Mouse (Mus musculus): ENCODE results near the gene Gpr88. TPM values are rescaled to one million over a fixed set of nuclear protein-coding genes. Genes with fewer than 3 reads are reported as not detected.

Gpr88 gene
- total and polyA plus RNA-seq, 3 experiments: 0.16 TPM; not detected in 2

GRCm38 (mm10) chr3:116271679-116272078 is 18.4 kb upstream of the Gpr88 start:
- TF ChIP-seq GATA1 (IDR thresholded peaks at IDR 0.05; ENCODE audit: borderline replicate concordance, low read length) (no peak), POLR2AphosphoS5 (IDR thresholded peaks at IDR 0.05; ENCODE audit: insufficient replicate concordance, low read depth, low read length) (no peak), TAL1 (conservative IDR thresholded peaks at IDR 0.05; ENCODE audit: low read depth, low read length) (no peak), GATA2 (IDR thresholded peaks at IDR 0.05; ENCODE audit: borderline replicate concordance, low read depth, low read length) (no peak), CTCF (IDR thresholded peaks at IDR 0.05; ENCODE audit: low read depth, low read length) (no peak)
- Histone ChIP-seq H3K27me3 (ENCODE audit: insufficient read depth, low read length) (no peaks in the 10 kb centered on the region), H3K36me3 (replicated peaks) (peaks cover 14% of the 10 kb centered on the region), H3K4me3 (ENCODE audit: low read depth, low read length) (no peak overlapping the region), H3K9me3 (replicated peaks) (no peaks in the 10 kb centered on the region), H3K4me1 (ENCODE audit: insufficient read depth, low read depth, low read length) (no peaks in the 10 kb centered on the region)
- ATAC-seq (ENCODE audit: extremely low read depth, insufficient number of reproducible peaks, low FRiP score, poor library complexity, severe bottlenecking) (no peak), DNase-seq (ENCODE audit: low spot score) (no peak)

- DNase-seq (ENCODE audit: low spot score) (no peak), ATAC-seq (ENCODE audit: extremely low read depth, insufficient number of reproducible peaks, low FRiP score, poor library complexity, severe bottlenecking) (no peak)
- no peaks in the 10 kb centered on the region for H3K27me3 ChIP-seq (ENCODE audit: insufficient read depth, low read length)
- H3K4me1 ChIP-seq (ENCODE audit: insufficient read depth, low read depth, low read length): no peaks in the 10 kb centered on the region
- no peaks in the 10 kb centered on the region for H3K36me3 ChIP-seq (replicated peaks)
- H3K4me3 ChIP-seq (ENCODE audit: low read depth, low read length): no peak overlapping the region; the same call in 1 of the 2 replicates
- H3K9me3 ChIP-seq (replicated peaks): no peaks in the 10 kb centered on the region
- no peak for TF ChIP-seq GATA1 (IDR thresholded peaks at IDR 0.05; ENCODE audit: borderline replicate concordance, low read length)
- TF ChIP-seq TAL1 (conservative IDR thresholded peaks at IDR 0.05; ENCODE audit: low read depth, low read length): no peak
- TF ChIP-seq POLR2AphosphoS5 (IDR thresholded peaks at IDR 0.05; ENCODE audit: insufficient replicate concordance, low read depth, low read length): no peak
- TF ChIP-seq GATA2 (IDR thresholded peaks at IDR 0.05; ENCODE audit: borderline replicate concordance, low read depth, low read length): no peak
- TF ChIP-seq CTCF (IDR thresholded peaks at IDR 0.05; ENCODE audit: low read depth, low read length): no peak
These were observed 13.8 kb upstream of the Gpr88 start for GRCm38 (mm10) chr3:116267036-116267654.

- Histone ChIP-seq H3K9me3 (replicated peaks) (no peaks in the 10 kb centered on the region), H3K27me3 (ENCODE audit: insufficient read depth, low read length) (no peaks in the 10 kb centered on the region), H3K4me3 (ENCODE audit: low read depth, low read length) (no peak overlapping the region), H3K4me1 (ENCODE audit: insufficient read depth, low read depth, low read length) (no peaks in the 10 kb centered on the region), H3K36me3 (replicated peaks) (no peaks in the 10 kb centered on the region)
- ATAC-seq (ENCODE audit: extremely low read depth, insufficient number of reproducible peaks, low FRiP score, poor library complexity, severe bottlenecking) (no peak), DNase-seq (ENCODE audit: low spot score) (no peak)
- no peak for TF ChIP-seq POLR2AphosphoS5 (IDR thresholded peaks at IDR 0.05; ENCODE audit: insufficient replicate concordance, low read depth, low read length)
- TF ChIP-seq TAL1 (conservative IDR thresholded peaks at IDR 0.05; ENCODE audit: low read depth, low read length): no peak
- TF ChIP-seq CTCF (IDR thresholded peaks at IDR 0.05; ENCODE audit: low read depth, low read length): no peak
- TF ChIP-seq GATA1 (IDR thresholded peaks at IDR 0.05; ENCODE audit: borderline replicate concordance, low read length): no peak
- TF ChIP-seq GATA2 (IDR thresholded peaks at IDR 0.05; ENCODE audit: borderline replicate concordance, low read depth, low read length): no peak
These were observed 13.1 kb upstream of the Gpr88 start for GRCm38 (mm10) chr3:116266360-116266759.

- Histone ChIP-seq H3K36me3 (replicated peaks) (no peaks in the 10 kb centered on the region), H3K9me3 (replicated peaks) (no peaks in the 10 kb centered on the region), H3K4me1 (ENCODE audit: insufficient read depth, low read depth, low read length) (no peaks in the 10 kb centered on the region), H3K27me3 (ENCODE audit: insufficient read depth, low read length) (no peaks in the 10 kb centered on the region; the same call in 1 of the 2 replicates), H3K4me3 (ENCODE audit: low read depth, low read length) (no peak overlapping the region)
- TF ChIP-seq POLR2AphosphoS5 (IDR thresholded peaks at IDR 0.05; ENCODE audit: insufficient replicate concordance, low read depth, low read length) (no peak), CTCF (IDR thresholded peaks at IDR 0.05; ENCODE audit: low read depth, low read length) (no peak), TAL1 (conservative IDR thresholded peaks at IDR 0.05; ENCODE audit: low read depth, low read length) (no peak), GATA1 (IDR thresholded peaks at IDR 0.05; ENCODE audit: borderline replicate concordance, low read length) (no peak), GATA2 (IDR thresholded peaks at IDR 0.05; ENCODE audit: borderline replicate concordance, low read depth, low read length) (no peak)
- ATAC-seq (ENCODE audit: extremely low read depth, insufficient number of reproducible peaks, low FRiP score, poor library complexity, severe bottlenecking): no peak
- DNase-seq (ENCODE audit: low spot score): no peak
These were observed 10.7 kb upstream of the Gpr88 start for GRCm38 (mm10) chr3:116263977-116264376.

- no peaks in the 10 kb centered on the region for H3K9me3 ChIP-seq (replicated peaks)
- ATAC-seq (ENCODE audit: extremely low read depth, insufficient number of reproducible peaks, low FRiP score, poor library complexity, severe bottlenecking) (no peak), DNase-seq (ENCODE audit: low spot score) (no peak)
- H3K4me1 ChIP-seq (ENCODE audit: insufficient read depth, low read depth, low read length): 0 out of 2 replicates have a peak, but pooled peaks cover 2% of the 10 kb centered on the region
- H3K27me3 ChIP-seq (ENCODE audit: insufficient read depth, low read length): no peaks in the 10 kb centered on the region; the same call in 1 of the 2 replicates
- H3K4me3 ChIP-seq (ENCODE audit: low read depth, low read length): no peak overlapping the region
- H3K36me3 ChIP-seq (replicated peaks): no peaks in the 10 kb centered on the region
- TF ChIP-seq TAL1 (conservative IDR thresholded peaks at IDR 0.05; ENCODE audit: low read depth, low read length) (no peak), CTCF (IDR thresholded peaks at IDR 0.05; ENCODE audit: low read depth, low read length) (no peak), GATA2 (IDR thresholded peaks at IDR 0.05; ENCODE audit: borderline replicate concordance, low read depth, low read length) (no peak), GATA1 (IDR thresholded peaks at IDR 0.05; ENCODE audit: borderline replicate concordance, low read length) (no peak), POLR2AphosphoS5 (IDR thresholded peaks at IDR 0.05; ENCODE audit: insufficient replicate concordance, low read depth, low read length) (no peak)
These were observed 9.8 kb upstream of the Gpr88 start for GRCm38 (mm10) chr3:116263061-116263460.

GRCm38 (mm10) chr3:116256104-116256503 is 2.8 kb upstream of the Gpr88 start:
- Histone ChIP-seq H3K36me3 (replicated peaks) (no peaks in the 10 kb centered on the region), H3K27me3 (ENCODE audit: insufficient read depth, low read length) (no peaks in the 10 kb centered on the region; the same call in 1 of the 2 replicates), H3K4me1 (ENCODE audit: insufficient read depth, low read depth, low read length) (0 out of 2 replicates have a peak, but pooled peaks cover 2% of the 10 kb centered on the region), H3K4me3 (ENCODE audit: low read depth, low read length) (no peak overlapping the region), H3K9me3 (replicated peaks) (no peaks in the 10 kb centered on the region)
- TF ChIP-seq GATA1 (IDR thresholded peaks at IDR 0.05; ENCODE audit: borderline replicate concordance, low read length): no peak
- TF ChIP-seq CTCF (IDR thresholded peaks at IDR 0.05; ENCODE audit: low read depth, low read length): no peak
- TF ChIP-seq TAL1 (conservative IDR thresholded peaks at IDR 0.05; ENCODE audit: low read depth, low read length): no peak
- no peak for TF ChIP-seq GATA2 (IDR thresholded peaks at IDR 0.05; ENCODE audit: borderline replicate concordance, low read depth, low read length)
- no peak for TF ChIP-seq POLR2AphosphoS5 (IDR thresholded peaks at IDR 0.05; ENCODE audit: insufficient replicate concordance, low read depth, low read length)
- DNase-seq (ENCODE audit: low spot score): no peak
- ATAC-seq (ENCODE audit: extremely low read depth, insufficient number of reproducible peaks, low FRiP score, poor library complexity, severe bottlenecking): no peak

Data from G1E (cell line).